Mouse (Mus musculus): ENCODE measurements around the gene Erbb3. TPM values are rescaled to one million over a fixed set of nuclear protein-coding genes. Genes with fewer than 3 reads are reported as not detected.
A peak's percentile ranks its signal among the peaks of the same experiment; 100 is the strongest.
"Not testable (repeated sequence)": the region's sequence is repeated elsewhere in the genome, so short reads cannot be mapped to it uniquely, and the experiment has no call there.

Gene Erbb3
- polyA plus RNA-seq, 1 experiment from 2014 or later, result 1.8 TPM

GRCm38 (mm10) chr10:128556286-128556685 lies 33.2 kb downstream of the Erbb3 start:
- Histone ChIP-seq H3K4me2 (replicated peaks) (no peak overlapping the region), H3K36me3 (replicated peaks; ENCODE audit: control insufficient read depth, insufficient read depth) (peaks cover 45% of the 10 kb centered on the region), H3K9ac (no peak overlapping the region), H3K9me3 (ENCODE audit: control insufficient read depth, low read length) (no peaks in the 10 kb centered on the region), H3K4me1 (replicated peaks; ENCODE audit: control insufficient read depth, insufficient read depth, low read length) (no peaks in the 10 kb centered on the region), H3K27ac (no peak overlapping the region), H3K4me3 (replicated peaks; ENCODE audit: low read length) (no peak overlapping the region), H3K27me3 (ENCODE audit: control insufficient read depth, insufficient read depth, low read length) (no peaks in the 10 kb centered on the region)
- no peak for ATAC-seq (ENCODE audit: low FRiP score)
- no peak for DNase-seq (ENCODE audit: low spot score)

DNA sequence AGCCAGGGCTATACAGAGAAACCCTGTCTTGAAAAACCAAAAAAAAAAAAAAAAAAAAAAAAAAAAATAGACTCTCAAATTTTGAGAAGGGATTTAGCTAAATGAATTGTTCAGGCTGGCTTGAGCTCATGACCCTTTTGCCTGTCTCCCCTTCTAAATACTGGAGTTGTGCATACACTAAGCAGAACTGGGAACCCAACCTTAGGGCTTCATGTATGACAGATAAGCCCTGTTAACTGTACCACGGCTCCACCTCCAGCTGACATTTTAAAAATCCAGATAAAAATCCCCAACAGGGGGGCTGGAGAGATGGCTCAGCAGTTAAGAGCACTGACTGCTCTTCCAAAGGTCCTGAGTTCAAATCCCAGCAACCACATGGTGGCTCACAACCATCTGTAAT lies 33.9 kb downstream of the Erbb3 start:
- not testable (repeated sequence) for H3K4me3 ChIP-seq (replicated peaks; ENCODE audit: low read length); H3K4me1 ChIP-seq (replicated peaks; ENCODE audit: control insufficient read depth, insufficient read depth, low read length); H3K9ac ChIP-seq; ATAC-seq (ENCODE audit: low FRiP score); H3K27ac ChIP-seq; H3K27me3 ChIP-seq (ENCODE audit: control insufficient read depth, insufficient read depth, low read length); H3K9me3 ChIP-seq (ENCODE audit: control insufficient read depth, low read length); H3K4me2 ChIP-seq (replicated peaks); DNase-seq (ENCODE audit: low spot score)
- WGBS, result 100% methylated on average over 1 of the region's 1 CpGs
- H3K36me3 ChIP-seq (replicated peaks; ENCODE audit: control insufficient read depth, insufficient read depth), result peaks cover 37% of the 10 kb centered on the region

DNA sequence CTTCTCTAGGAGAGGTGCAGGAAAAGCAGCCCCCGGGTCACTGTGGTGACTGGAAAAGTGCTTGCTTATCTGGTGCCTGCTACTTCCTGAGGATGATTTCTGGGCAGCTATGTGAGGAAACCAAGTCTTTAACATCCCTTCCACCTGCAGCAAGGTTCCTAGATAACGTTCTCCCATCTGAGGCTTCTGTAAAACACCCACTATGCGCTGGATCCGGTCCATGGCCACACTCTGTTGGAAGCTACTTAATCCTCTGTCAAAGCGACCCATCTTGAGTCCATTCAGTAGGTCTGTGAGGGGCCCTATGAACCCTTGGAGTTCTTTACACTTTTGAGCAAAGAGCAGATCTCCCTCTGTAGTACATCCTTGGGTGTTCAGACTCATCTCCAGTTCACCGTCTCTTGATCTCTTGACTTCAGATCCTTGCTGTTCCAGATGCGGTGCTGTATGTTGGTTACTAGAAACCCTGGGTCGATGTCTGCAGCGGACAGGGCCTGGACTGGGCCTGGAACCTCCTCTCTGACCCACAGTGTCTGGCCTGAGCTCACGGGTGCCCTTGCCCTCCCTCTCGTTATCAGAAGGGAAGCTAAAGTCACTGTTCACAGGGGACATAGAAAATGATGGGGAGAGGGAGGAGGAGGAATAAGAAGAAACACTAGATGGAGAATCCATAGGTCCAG lies 39.2 kb downstream of the Erbb3 start:
- H3K9ac ChIP-seq; H3K36me3 ChIP-seq (replicated peaks; ENCODE audit: control insufficient read depth, insufficient read depth); H3K4me3 ChIP-seq (replicated peaks; ENCODE audit: low read length); H3K4me2 ChIP-seq (replicated peaks); H3K27me3 ChIP-seq (ENCODE audit: control insufficient read depth, insufficient read depth, low read length); DNase-seq (ENCODE audit: low spot score); H3K9me3 ChIP-seq (ENCODE audit: control insufficient read depth, low read length); ATAC-seq (ENCODE audit: low FRiP score): not testable (repeated sequence)
- Histone ChIP-seq H3K27ac (peak overlapping the region; percentile 79; the same call in 1 of the 2 replicates), H3K4me1 (replicated peaks; ENCODE audit: control insufficient read depth, insufficient read depth, low read length) (peaks cover 11% of the 10 kb centered on the region)
- 93% methylated on average over 11 of the region's 11 CpGs for WGBS

DNA sequence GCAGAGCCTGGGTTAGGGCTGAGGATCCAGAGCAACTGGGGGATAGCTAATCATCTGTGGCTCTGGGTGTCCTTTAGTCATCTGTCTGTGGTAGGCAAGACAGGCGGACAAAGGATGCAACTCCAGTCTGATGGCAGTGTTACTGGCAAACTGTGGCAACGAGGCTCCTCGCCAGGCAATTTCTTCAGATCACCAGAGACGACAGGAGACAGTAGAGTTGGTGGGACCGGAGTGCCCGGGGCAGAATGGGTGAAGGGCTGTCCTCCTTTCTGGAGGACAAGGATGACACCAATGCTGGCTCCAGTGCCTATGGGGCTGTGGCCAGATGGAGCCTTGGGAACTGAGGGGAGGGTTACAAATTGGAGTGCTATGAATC lies 39.8 kb downstream of the Erbb3 start:
- H3K9me3 ChIP-seq (ENCODE audit: control insufficient read depth, low read length); DNase-seq (ENCODE audit: low spot score); H3K36me3 ChIP-seq (replicated peaks; ENCODE audit: control insufficient read depth, insufficient read depth); H3K27me3 ChIP-seq (ENCODE audit: control insufficient read depth, insufficient read depth, low read length); H3K9ac ChIP-seq; ATAC-seq (ENCODE audit: low FRiP score): not testable (repeated sequence)
- Histone ChIP-seq H3K27ac (peak overlapping the region; percentile 79), H3K4me2 (replicated peaks) (peak overlapping the region; percentile 82), H3K4me3 (replicated peaks; ENCODE audit: low read length) (0 out of 2 replicates have a peak overlapping the region, but pooled peaks have one; percentile 82), H3K4me1 (replicated peaks; ENCODE audit: control insufficient read depth, insufficient read depth, low read length) (peaks cover 11% of the 10 kb centered on the region)
- 68% methylated on average over 6 of the region's 6 CpGs for WGBS

- peak; percentile 95 for DNase-seq (ENCODE audit: low spot score)
- Histone ChIP-seq H3K9ac (peak within 1 kb of the TSS; percentile 94), H3K27me3 (ENCODE audit: control insufficient read depth, insufficient read depth, low read length) (no peaks in the 10 kb centered on the region), H3K9me3 (ENCODE audit: control insufficient read depth, low read length) (no peaks in the 10 kb centered on the region), H3K27ac (peak within 1 kb of the TSS; percentile 98), H3K4me3 (replicated peaks; ENCODE audit: low read length) (peak within 1 kb of the TSS; percentile 82), H3K4me2 (replicated peaks) (peak within 1 kb of the TSS; percentile 82), H3K36me3 (replicated peaks; ENCODE audit: control insufficient read depth, insufficient read depth) (peaks cover 14% of the 10 kb centered on the region), H3K4me1 (replicated peaks; ENCODE audit: control insufficient read depth, insufficient read depth, low read length) (peaks cover 11% of the 10 kb centered on the region)
- peak; percentile 90 for ATAC-seq (ENCODE audit: low FRiP score)
- WGBS, result under 1% methylated on average over 31 of the region's 31 CpGs
Observed at GRCm38 (mm10) chr10:128548947-128549681, 40.3 kb downstream of the Erbb3 start, which contains the start of gene Rpl41. Rpl41 (minus strand) TSS chr10:128549305.

- ATAC-seq (ENCODE audit: low FRiP score); DNase-seq (ENCODE audit: low spot score); H3K27me3 ChIP-seq (ENCODE audit: control insufficient read depth, insufficient read depth, low read length); H3K9me3 ChIP-seq (ENCODE audit: control insufficient read depth, low read length): not testable (repeated sequence)
- H3K4me2 ChIP-seq (replicated peaks), result peak overlapping the region; percentile 82
- H3K4me1 ChIP-seq (replicated peaks; ENCODE audit: control insufficient read depth, insufficient read depth, low read length), result peaks cover 15% of the 10 kb centered on the region
- H3K36me3 ChIP-seq (replicated peaks; ENCODE audit: control insufficient read depth, insufficient read depth), result peaks cover 23% of the 10 kb centered on the region
- H3K9ac ChIP-seq, result peak overlapping the region; percentile 94
- peak overlapping the region; percentile 98 for H3K27ac ChIP-seq
- peak overlapping the region; percentile 82 for H3K4me3 ChIP-seq (replicated peaks; ENCODE audit: low read length)
- under 1% methylated on average over 27 of the region's 30 CpGs for WGBS
Observed at GRCm38 (mm10) chr10:128548051-128548791, 41.2 kb downstream of the Erbb3 start.

DNA sequence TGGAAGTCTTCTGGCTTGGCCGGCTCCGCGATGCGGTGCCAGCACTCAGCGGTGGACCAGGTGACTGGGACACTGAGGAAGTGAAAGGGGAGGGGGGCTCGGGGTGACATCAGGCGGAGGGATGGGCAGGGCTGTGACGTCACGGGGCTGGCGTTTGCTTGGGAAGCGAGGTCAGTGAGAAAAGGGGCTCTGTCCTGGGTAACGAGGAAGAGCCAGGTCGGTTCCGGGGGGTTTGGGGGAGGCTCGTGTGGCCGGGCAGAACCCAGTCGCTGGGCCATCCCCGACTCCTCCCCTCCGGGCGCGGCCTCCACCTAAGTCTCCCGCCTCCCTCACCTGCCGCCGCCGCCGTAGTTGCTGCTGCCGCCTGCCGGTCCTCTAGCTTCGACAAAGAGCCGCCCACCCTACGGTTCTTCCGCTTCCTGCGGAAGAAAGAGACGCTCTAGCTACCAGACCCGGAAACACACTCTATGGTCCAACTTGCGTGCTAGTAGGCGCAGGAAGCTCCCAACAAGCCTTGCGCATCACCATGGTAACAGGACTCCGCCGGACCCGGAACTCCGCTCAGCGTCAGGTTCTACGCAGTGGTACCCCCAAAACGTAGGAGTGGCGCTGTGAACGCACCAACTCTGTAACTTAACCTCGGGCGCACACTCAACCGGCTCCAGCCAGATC lies 42.0 kb downstream of the Erbb3 start, which contains the start of gene Zc3h10:
Zc3h10 (minus strand) TSS at position 414 of the 672 bp plus-strand sequence.
- Histone ChIP-seq H3K27me3 (ENCODE audit: control insufficient read depth, insufficient read depth, low read length) (no peaks in the 10 kb centered on the region), H3K9me3 (ENCODE audit: control insufficient read depth, low read length) (no peaks in the 10 kb centered on the region), H3K4me2 (replicated peaks) (peak within 1 kb of the TSS; percentile 82), H3K4me1 (replicated peaks; ENCODE audit: control insufficient read depth, insufficient read depth, low read length) (peaks cover 17% of the 10 kb centered on the region), H3K9ac (peak within 1 kb of the TSS; percentile 94), H3K4me3 (replicated peaks; ENCODE audit: low read length) (peak within 1 kb of the TSS; percentile 82), H3K27ac (peak within 1 kb of the TSS; percentile 98), H3K36me3 (replicated peaks; ENCODE audit: control insufficient read depth, insufficient read depth) (peaks cover 30% of the 10 kb centered on the region)
- peak; percentile 91 for ATAC-seq (ENCODE audit: low FRiP score)
- 0% methylated on average over 42 of the region's 50 CpGs for WGBS
- DNase-seq (ENCODE audit: low spot score), result peak; percentile 96

DNA sequence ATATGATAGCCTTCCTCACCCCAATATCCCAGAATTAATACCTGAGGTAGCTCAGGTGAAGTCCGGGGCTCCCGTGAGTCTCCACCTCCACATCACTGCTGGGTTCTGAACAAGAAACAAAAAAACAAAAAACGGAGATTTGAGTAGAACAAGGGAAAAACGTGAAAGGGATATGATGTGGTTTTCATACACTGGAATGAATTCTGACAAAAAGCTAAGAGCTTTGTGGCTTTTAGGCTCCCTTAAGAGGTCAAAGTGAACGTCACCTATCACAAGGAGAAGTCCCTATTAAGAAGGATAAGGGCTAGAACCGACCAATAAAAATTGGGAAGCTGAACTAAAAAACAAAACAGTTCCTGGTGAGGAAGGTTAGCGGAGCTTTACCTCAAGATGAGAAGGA lies 42.7 kb downstream of the Erbb3 start:
- DNase-seq (ENCODE audit: low spot score) (no peak), ATAC-seq (ENCODE audit: low FRiP score) (no peak)
- Histone ChIP-seq H3K9me3 (ENCODE audit: control insufficient read depth, low read length) (no peaks in the 10 kb centered on the region), H3K27ac (peak overlapping the region; percentile 98), H3K4me3 (replicated peaks; ENCODE audit: low read length) (peak overlapping the region; percentile 82), H3K4me1 (replicated peaks; ENCODE audit: control insufficient read depth, insufficient read depth, low read length) (peaks cover 17% of the 10 kb centered on the region), H3K9ac (peak overlapping the region; percentile 94), H3K4me2 (replicated peaks) (peak overlapping the region; percentile 82), H3K36me3 (replicated peaks; ENCODE audit: control insufficient read depth, insufficient read depth) (peaks cover 37% of the 10 kb centered on the region), H3K27me3 (ENCODE audit: control insufficient read depth, insufficient read depth, low read length) (no peaks in the 10 kb centered on the region)
- 30% methylated on average over 7 of the region's 7 CpGs for WGBS
